Mouse (Mus musculus): Measurements from ENCODE around the gene Rsad2.
"Not testable (repeated sequence)": the region's sequence is repeated elsewhere in the genome, so short reads cannot be mapped to it uniquely, and the experiment has no call there.

Rsad2 gene

GRCm38 (mm10) chr12:26446377-26447045 is 9.7 kb downstream of the Rsad2 start:
- DNase-seq (ENCODE audit: low read depth, low spot score): no peak

DNA sequence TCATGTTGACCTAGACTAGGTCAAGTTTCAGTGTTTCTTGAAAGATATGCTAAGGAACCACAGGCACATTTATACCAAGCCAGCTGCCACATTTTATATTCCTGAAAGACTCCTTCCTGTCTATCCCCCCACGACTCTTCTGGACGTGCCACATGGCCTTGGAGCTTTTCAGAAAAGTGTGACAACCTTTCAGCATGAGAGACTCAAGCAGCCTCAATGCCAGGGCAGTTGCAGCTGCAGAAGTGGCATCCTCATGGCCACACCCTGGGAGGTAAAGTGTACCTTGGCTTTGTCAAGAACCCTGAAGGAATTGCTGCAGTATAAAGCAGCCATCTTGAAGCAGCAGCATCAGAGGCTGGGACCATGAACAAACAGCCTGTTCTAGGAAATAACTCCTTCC is 11.7 kb downstream of the Rsad2 start:
- no peak for DNase-seq (ENCODE audit: low read depth, low spot score)

- no peak for DNase-seq (ENCODE audit: low read depth, low spot score)
These were observed 12.2 kb downstream of the Rsad2 start for GRCm38 (mm10) chr12:26444054-26444453.

- no peak for DNase-seq (ENCODE audit: low read depth, low spot score)
These were observed 16.9 kb downstream of the Rsad2 start for GRCm38 (mm10) chr12:26439366-26439765.

DNA sequence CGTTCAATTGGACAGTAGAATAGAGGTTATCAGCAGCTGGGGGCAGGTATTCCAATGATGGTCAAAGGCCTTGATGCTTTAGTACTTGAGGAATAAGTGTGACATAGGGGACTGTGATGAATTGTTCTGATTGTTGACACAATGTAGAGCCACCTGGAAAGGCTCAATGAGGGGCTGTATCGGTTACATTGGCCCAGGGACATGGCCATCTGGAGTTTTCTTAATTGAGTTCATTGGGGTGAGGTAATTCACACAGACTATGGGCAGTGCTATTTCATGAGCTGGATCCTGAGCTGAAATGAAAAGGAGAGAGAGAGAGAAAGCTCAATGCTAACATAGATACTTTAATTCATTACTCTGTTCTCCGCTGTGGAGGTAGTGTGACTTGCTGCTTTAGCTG is 18.3 kb downstream of the Rsad2 start:
- no peak for DNase-seq (ENCODE audit: low read depth, low spot score)

DNA sequence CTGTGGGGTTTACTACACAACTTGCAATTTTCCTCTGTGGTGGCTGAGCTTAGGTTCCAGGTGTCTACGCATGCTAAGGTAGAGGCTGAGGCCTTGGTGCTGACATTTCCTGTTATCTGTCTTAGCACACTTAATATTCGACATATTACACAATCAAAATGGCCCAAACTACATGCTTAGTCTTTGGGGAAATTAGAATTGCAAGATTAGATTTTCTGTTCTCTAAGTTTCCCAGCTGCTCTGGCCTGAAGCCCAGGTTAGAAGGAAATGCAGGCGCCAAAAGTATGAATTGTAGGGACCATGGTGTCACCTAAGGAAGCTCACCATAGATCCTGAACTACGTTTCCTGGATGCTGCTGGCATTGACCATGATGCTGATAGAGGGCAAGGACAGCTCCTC is 19.9 kb downstream of the Rsad2 start:
- no peak for DNase-seq (ENCODE audit: low read depth, low spot score)

GRCm38 (mm10) chr12:26428771-26429170 is 27.5 kb downstream of the Rsad2 start:
- DNase-seq (ENCODE audit: low read depth, low spot score): not testable (repeated sequence)

DNA sequence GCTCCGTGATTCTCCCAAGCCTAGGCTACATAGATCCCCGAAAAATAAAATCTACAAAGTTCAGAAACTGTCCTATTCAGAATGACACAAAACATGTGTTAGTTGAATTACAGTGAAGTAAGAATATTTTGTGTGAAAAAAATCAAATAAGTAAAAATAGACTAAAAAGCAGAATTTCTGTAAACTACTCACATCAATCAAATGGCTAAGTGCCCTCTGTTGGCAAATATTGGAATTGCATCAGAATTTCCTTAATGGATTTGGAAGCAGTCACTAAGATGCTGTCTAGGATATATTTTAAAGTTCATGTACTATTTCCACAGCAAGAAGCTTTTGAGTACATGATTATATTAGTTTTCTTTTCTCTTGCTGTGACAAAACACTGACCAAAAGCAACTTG is 31.4 kb downstream of the Rsad2 start:
- DNase-seq (ENCODE audit: low read depth, low spot score): no peak

- no peak for DNase-seq (ENCODE audit: low read depth, low spot score)
These were observed 37.9 kb downstream of the Rsad2 start for GRCm38 (mm10) chr12:26418322-26418721.

GRCm38 (mm10) chr12:26416636-26417295 is 39.5 kb downstream of the Rsad2 start:
- DNase-seq (ENCODE audit: low read depth, low spot score): no peak

GRCm38 (mm10) chr12:26415104-26415771 is 41.0 kb downstream of the Rsad2 start, which contains the start of gene Rnf144a:
Rnf144a (minus strand) TSS chr12:26415254.
- peak; percentile 88 for DNase-seq (ENCODE audit: low read depth, low spot score)

DNA sequence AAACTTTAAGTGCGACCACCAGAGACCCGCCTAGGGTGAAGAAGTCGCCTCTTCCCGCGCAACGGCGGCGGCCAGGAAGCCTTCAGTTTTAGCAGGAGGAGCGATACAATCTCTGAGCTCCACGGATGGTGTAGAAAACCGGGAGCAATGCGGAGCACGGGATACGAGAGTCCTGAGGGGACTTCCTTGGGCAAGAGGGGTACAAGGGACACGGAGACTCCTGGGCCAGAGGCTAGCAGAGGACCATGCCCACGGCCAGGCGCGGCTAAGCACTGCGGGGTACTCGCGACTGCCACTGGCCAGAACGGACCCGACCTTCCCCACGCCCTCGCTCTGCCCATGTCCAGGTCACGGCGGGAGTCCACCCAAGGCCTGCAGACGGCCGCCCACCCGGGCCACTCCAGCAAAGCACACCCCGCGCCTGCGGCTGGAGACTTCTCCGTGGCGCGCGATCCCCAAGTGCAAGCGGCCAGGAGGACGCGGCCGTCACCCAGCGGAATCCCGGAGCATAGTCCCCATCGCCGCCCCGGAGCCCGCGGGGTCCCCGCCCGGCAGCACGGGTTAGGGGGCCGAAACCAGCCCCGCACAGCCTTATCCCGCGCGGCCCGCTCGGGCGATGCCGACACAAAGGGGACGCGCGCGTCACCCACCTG is 41.7 kb downstream of the Rsad2 start:
- DNase-seq (ENCODE audit: low read depth, low spot score): no peak

GRCm38 (mm10) chr12:26413961-26414411 is 42.3 kb downstream of the Rsad2 start:
- DNase-seq (ENCODE audit: low read depth, low spot score): no peak

GRCm38 (mm10) chr12:26412802-26413201 is 43.5 kb downstream of the Rsad2 start:
- no peak for DNase-seq (ENCODE audit: low read depth, low spot score)

DNA sequence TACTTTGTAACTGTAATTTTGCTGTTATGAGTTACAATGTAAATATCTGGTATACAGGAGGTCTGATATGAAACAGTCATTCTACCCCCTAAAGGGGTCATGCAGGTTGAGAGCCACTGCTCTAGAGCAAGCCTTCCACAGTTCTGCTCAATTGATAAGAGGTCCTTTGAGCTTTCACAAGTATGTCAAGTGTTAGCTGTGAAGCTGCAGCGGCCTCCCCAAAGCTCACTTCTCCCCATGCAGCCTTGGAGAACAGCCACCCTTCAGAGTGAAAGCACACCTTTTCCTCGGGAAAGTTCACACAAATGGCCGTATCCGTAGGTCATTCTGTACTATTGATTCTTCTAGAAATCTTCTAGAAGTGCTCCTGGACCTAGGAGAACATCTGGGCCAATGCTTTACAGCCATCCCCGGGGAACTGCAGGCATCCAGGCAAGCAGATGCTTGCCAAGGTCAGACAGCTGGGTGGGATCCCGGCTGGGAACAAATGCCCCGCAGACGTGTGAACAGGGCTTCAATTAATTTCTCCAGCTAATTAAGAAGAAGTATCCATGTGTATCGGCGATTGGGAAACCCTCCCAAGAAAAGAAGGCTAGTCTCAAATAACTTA is 44.3 kb downstream of the Rsad2 start:
- no peak for DNase-seq (ENCODE audit: low read depth, low spot score)

- DNase-seq (ENCODE audit: low read depth, low spot score): no peak
These were observed 45.8 kb downstream of the Rsad2 start for GRCm38 (mm10) chr12:26410443-26410842.

DNA sequence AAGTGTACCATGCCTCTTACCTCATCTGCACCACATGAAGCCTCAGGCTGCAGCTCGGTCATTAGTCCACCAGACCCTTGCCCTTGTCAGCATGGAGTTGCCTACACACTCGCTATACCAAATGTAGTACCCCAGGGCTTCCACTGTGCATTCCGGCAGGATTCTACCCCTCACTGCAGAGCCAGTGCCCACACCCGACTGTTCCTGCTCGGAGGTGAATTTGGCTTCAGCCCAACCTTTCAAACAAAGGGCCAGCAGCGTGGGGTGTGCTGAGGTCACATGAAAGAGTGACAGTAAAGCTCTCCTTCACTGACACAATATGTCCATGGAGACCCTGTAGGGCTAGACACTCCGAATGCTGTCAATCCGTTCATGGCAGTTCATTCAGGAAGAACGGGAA is 47.5 kb downstream of the Rsad2 start:
- DNase-seq (ENCODE audit: low read depth, low spot score): no peak

DNA sequence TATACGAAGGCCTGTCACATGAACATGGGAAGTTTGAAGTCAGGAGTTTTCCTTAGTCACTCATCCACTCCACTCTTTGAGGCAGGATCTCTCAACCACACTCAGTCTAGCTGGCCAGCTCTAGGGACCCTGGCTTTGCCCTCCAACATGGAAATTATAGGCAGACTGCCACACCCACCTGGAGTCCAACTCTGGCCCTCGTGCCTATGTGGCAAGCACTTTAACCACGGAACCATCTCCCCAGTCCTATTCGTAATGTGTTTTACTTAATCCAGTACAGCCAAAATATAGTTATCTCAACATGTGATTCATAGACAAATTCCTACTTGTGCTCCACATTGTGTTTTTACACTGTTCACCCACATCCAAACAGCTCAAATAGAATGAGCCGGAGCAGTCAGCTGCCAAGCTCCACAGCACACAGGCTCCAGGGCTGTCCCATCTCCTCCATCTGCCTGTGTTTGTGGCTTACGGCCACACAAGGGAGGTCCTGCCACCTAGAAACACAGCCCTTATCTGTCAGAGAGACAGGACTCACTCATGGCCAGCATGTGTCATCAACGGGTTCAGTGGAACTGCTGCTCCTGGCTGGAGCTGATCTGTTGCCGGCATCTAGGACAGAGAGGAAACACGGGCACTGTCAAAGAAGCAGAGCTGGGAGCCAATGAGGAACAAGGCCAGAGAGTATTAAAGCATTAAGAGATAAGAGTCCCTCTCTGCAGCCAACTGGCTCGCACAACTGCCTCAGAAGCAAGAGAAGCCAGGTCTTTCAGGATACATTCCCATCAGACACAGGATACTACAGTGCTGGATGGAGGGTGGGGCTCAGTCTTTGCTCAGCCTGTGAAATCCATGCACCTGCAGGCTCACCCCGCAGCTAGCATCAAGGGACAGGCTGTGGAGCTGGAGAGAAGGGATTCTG is 51.2 kb downstream of the Rsad2 start:
- DNase-seq (ENCODE audit: low read depth, low spot score): peak; percentile 56

DNA sequence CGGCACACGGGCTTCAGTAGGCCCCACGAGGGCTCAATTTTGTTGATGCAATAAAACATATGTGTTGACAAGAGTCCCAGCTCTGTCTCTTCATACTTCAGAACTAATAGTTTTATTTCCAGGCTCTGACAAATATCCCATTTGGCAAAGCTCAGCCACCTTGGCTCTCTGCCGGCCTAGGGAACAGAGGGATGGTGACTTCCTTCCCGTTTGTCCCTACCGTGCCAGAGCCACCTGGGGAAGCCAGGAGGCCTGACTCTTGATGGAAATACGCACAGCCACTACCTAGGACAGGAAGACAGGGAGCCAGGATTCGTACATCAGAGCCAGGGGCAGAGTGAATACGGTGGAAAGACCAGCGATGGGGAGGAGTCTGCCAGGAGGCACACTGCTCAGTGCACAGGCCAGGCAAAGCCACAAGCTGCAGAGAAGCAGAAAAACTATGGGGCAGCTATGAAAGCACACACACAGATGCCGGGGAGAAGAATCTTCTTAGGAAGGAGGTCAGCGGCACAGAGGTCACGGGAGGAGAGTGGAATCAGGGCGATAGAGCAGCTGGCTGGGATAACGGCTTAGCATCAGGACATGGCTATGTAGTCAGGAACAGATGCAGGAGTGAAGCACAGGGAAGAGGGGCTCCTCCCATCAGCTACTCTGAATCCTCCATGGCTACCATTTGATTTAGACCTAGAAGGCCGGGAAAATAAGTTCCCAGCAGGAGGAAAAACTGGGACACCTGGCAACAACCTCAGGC is 52.7 kb downstream of the Rsad2 start:
- DNase-seq (ENCODE audit: low read depth, low spot score): peak; percentile 37
